In the genomic region with DNA sequence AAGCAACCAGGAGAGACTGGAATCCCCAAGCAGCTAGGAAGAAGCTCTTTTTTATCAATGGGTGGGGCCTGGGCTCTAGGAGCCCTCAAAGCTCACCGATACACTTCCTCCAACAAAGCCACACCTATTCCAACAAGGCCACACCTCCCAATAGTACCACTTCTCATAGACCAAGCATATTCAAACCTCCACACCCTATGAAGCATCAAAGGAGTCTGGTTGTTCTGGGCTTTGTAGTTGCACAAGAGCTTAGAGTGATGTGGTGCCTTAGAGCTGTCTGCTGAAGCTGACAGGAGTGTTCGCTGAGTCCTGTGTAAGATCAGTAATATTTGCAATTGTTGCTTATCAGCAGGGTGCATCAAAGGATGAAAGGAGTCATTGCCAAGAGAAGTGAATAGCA, we compare ENCODE assay signal across 27 mouse cellular contexts. TPM values are rescaled to one million over a fixed set of nuclear protein-coding genes. Genes with fewer than 3 reads are reported as not detected.
DNase-seq lines count a peak whose midpoint lies in the region; ATAC-seq and TF ChIP-seq lines count a peak whose summit lies in the region.
"Had no signal": no experiment of that assay in that cellular context is flagged by ENCODE, and none has a peak within 500 bp of the region (broad histone marks: within the 10 kb centered on the region; RNA-seq: fewer than 3 reads in every experiment).

No protein-coding gene starts in this region.

- no peak for TF ChIP-seq CTCF in forebrain, postnatal 0 days (IDR thresholded peaks at IDR 0.05; ENCODE audit: low read depth)

- H3K9me3 ChIP-seq in embryonic facial prominence, embryonic 13.5 days: no peaks in the 10 kb centered on the region
- H3K9me3 ChIP-seq in embryonic facial prominence, embryonic 10.5 days: no peaks in the 10 kb centered on the region
- no peaks in the 10 kb centered on the region for H3K9me3 ChIP-seq in embryonic facial prominence, embryonic 14.5 days (ENCODE audit: control insufficient read depth, low read length)
- H3K9me3 ChIP-seq in forebrain, postnatal 0 days (ENCODE audit: low read length): no peaks in the 10 kb centered on the region
- H3K9me3 ChIP-seq: megakaryocyte, embryonic 14.5 days; neural tube, embryonic 15.5 days had no signal

- H3K4me1 ChIP-seq in embryonic facial prominence, embryonic 13.5 days: peaks cover 7% of the 10 kb centered on the region; the same call in 1 of the 2 replicates
- H3K4me1 ChIP-seq in embryonic facial prominence, embryonic 10.5 days: no peaks in the 10 kb centered on the region
- H3K4me1 ChIP-seq in embryonic facial prominence, embryonic 14.5 days (ENCODE audit: control insufficient read depth, insufficient read depth, low read length): no peaks in the 10 kb centered on the region
- no peaks in the 10 kb centered on the region for H3K4me1 ChIP-seq in forebrain, postnatal 0 days (ENCODE audit: insufficient read depth)
- H3K4me1 ChIP-seq: neural tube, embryonic 15.5 days had no signal

- intact Hi-C loops in gastrocnemius, postnatal 36 days (cut with DNase I): no loop called here

- H3K9ac ChIP-seq in embryonic facial prominence, embryonic 13.5 days: no peak overlapping the region
- H3K9ac ChIP-seq in embryonic facial prominence, embryonic 14.5 days (ENCODE audit: low read depth, low read length): no peak overlapping the region
- no peak overlapping the region for H3K9ac ChIP-seq in forebrain, postnatal 0 days
- H3K9ac ChIP-seq: neural tube, embryonic 15.5 days had no signal

- H3K27ac ChIP-seq in embryonic facial prominence, embryonic 13.5 days: peak overlapping the region; percentile 44
- H3K27ac ChIP-seq in embryonic facial prominence, embryonic 10.5 days (replicated peaks): no peak overlapping the region
- H3K27ac ChIP-seq in embryonic facial prominence, embryonic 14.5 days (replicated peaks; ENCODE audit: low read depth, low read length): peak overlapping the region; percentile 0; the same call in 1 of the 2 replicates
- no peak overlapping the region for H3K27ac ChIP-seq in forebrain, postnatal 0 days (ENCODE audit: low read depth, low read length)
- H3K27ac ChIP-seq: hindbrain, postnatal 0 days; kidney, postnatal 0 days; layer of hippocampus, adult 2 months; neural tube, embryonic 15.5 days had no signal

- no peak overlapping the region for H3K4me3 ChIP-seq in embryonic facial prominence, embryonic 13.5 days
- H3K4me3 ChIP-seq in embryonic facial prominence, embryonic 10.5 days: no peak overlapping the region
- no peak overlapping the region for H3K4me3 ChIP-seq in embryonic facial prominence, embryonic 14.5 days (ENCODE audit: low read depth, low read length)
- no peak overlapping the region for H3K4me3 ChIP-seq in forebrain, postnatal 0 days (ENCODE audit: low read depth, low read length)
- H3K4me3 ChIP-seq: erythroblast, embryonic 14.5 days; layer of hippocampus, adult 2 months; megakaryocyte, embryonic 14.5 days; myocyte; neural tube, embryonic 15.5 days had no signal

- no peak for ATAC-seq in embryonic facial prominence, embryonic 13.5 days (ENCODE audit: insufficient number of reproducible peaks, insufficient read depth, low FRiP score, low TSS enrichment, low read depth)
- ATAC-seq in embryonic facial prominence, embryonic 14.5 days (ENCODE audit: low read depth): no peak
- peak; percentile 50; the same call in 1 of the 2 replicates for ATAC-seq in monocyte, adult 5-6 weeks (replicated peaks; ENCODE audit: insufficient number of reproducible peaks, low FRiP score, low TSS enrichment, poor library complexity, severe bottlenecking)
- ATAC-seq in forebrain, postnatal 0 days: no peak
- no peak for ATAC-seq in erythroblast, adult 5-6 weeks (replicated peaks; ENCODE audit: low FRiP score, poor library complexity, severe bottlenecking)
- ATAC-seq: forebrain, embryonic 14.5 days; hindbrain, postnatal 0 days had no signal

- no peak overlapping the region for H3K4me2 ChIP-seq in embryonic facial prominence, embryonic 13.5 days
- no peak overlapping the region for H3K4me2 ChIP-seq in embryonic facial prominence, embryonic 14.5 days (ENCODE audit: low read depth, low read length)
- H3K4me2 ChIP-seq in forebrain, postnatal 0 days (ENCODE audit: low read depth): no peak overlapping the region
- H3K4me2 ChIP-seq: neural tube, embryonic 15.5 days had no signal

- DNase-seq in embryonic facial prominence, embryonic 10.5 days (ENCODE audit: low spot score): no peak
- peak; percentile 81 for DNase-seq in CD4-positive helper T cell, adult 2 months (ENCODE audit: low read depth, low spot score)
- DNase-seq in embryonic facial prominence, embryonic 14.5 days (ENCODE audit: low spot score): no peak
- DNase-seq in forebrain, postnatal 0 days: no peak
- no peak for DNase-seq in gastrocnemius, postnatal 36 days
- DNase-seq: adrenal gland, adult 2 months; cerebellum, adult 9-11 months; embryo, embryonic 11 days; gastrocnemius, postnatal 25 days; kidney, adult 18-20 months; layer of hippocampus, postnatal 36 days; liver; lung, postnatal 10 days; midbrain, embryonic 14.5 days; right cerebral cortex, postnatal 25 days had no signal

- H3K36me3 ChIP-seq in embryonic facial prominence, embryonic 13.5 days: no peaks in the 10 kb centered on the region
- no peaks in the 10 kb centered on the region for H3K36me3 ChIP-seq in embryonic facial prominence, embryonic 10.5 days (replicated peaks)
- H3K36me3 ChIP-seq in embryonic facial prominence, embryonic 14.5 days (ENCODE audit: control insufficient read depth, insufficient read depth, low read length): no peaks in the 10 kb centered on the region
- H3K36me3 ChIP-seq in forebrain, postnatal 0 days (ENCODE audit: insufficient read depth): no peaks in the 10 kb centered on the region
- H3K36me3 ChIP-seq: neural tube, embryonic 15.5 days had no signal

- H3K27me3 ChIP-seq in embryonic facial prominence, embryonic 13.5 days: no peaks in the 10 kb centered on the region
- H3K27me3 ChIP-seq in embryonic facial prominence, embryonic 10.5 days (replicated peaks; ENCODE audit: low read depth, poor library complexity, severe bottlenecking): no peaks in the 10 kb centered on the region
- H3K27me3 ChIP-seq in embryonic facial prominence, embryonic 14.5 days (replicated peaks; ENCODE audit: control insufficient read depth, insufficient read depth, low read length): no peaks in the 10 kb centered on the region
- H3K27me3 ChIP-seq in forebrain, postnatal 0 days (ENCODE audit: insufficient read depth, low read length): no peaks in the 10 kb centered on the region
- H3K27me3 ChIP-seq: CH12.LX; megakaryocyte, embryonic 14.5 days; neural tube, embryonic 15.5 days had no signal

- WGBS in embryonic facial prominence, embryonic 13.5 days: 93% methylated on average over 2 of the region's 2 CpGs
- 82% methylated on average over 2 of the region's 2 CpGs for WGBS in embryonic facial prominence, embryonic 10.5 days
- WGBS in embryonic facial prominence, embryonic 14.5 days: 81% methylated on average over 2 of the region's 2 CpGs
- 86% methylated on average over 2 of the region's 2 CpGs for WGBS in forebrain, postnatal 0 days

RNA-seq across cellular contexts. Expression of a gene that starts 37.2 kb away (rescaled TPM):
- polyA plus RNA-seq in embryonic facial prominence, embryonic 13.5 days (2015; fragmentation: Nextera tagmentation; extraction: Ambion mirVana): 0.77 and 1.1 TPM in 2 replicates
- 0.16 and 0.32 TPM in 2 replicates for polyA plus RNA-seq in embryonic facial prominence, embryonic 10.5 days (2016; fragmentation: Nextera tagmentation; extraction: Ambion mirVana)
- 0.49 and 0.80 TPM in 2 replicates for polyA plus RNA-seq in embryonic facial prominence, embryonic 14.5 days (2014; fragmentation: Nextera tagmentation; extraction: Ambion mirVana)
- total RNA-seq in monocyte, adult 5-6 weeks (2017): 30.8 to 44.8 TPM (median 34.9 TPM) in 3 replicates
- total RNA-seq in forebrain, postnatal 0 days (2014; rRNA removed): 0.15 and 0.81 TPM in 2 replicates
- 0.13 and 0.21 TPM in 2 replicates for polyA plus RNA-seq in forebrain, postnatal 0 days (2015; fragmentation: Nextera tagmentation; extraction: Ambion mirVana)
- 3.8 and 9.4 TPM in 2 replicates for total RNA-seq in erythroblast, adult 5-6 weeks (2015; ENCODE audit: low replicate concordance)
- total RNA-seq in erythroblast, adult 5-6 weeks (2017; ENCODE audit: low replicate concordance): 2.0 and 3.2 TPM in 2 replicates
- total RNA-seq in gastrocnemius, postnatal 36 days (2021): under 1 TPM in 1 of 2 experiments, not detected in 1; 0.10 TPM
- polyA plus RNA-seq: erythroblast, embryonic 14.5 days had no signal

Comparison
In these comparisons a context has a peak if more than half of its experiments do, and no peak if none do; other contexts are left out.
1. H3K27ac ChIP-seq: peak in embryonic facial prominence, embryonic 13.5 days (single experiment) and embryonic facial prominence, embryonic 14.5 days (single experiment); none in embryonic facial prominence, embryonic 10.5 days (single experiment) and forebrain, postnatal 0 days (single experiment).